Mouse (Mus musculus) kidney, embryonic 14.5 days (tissue): ENCODE measurements around the gene Auh. TPM values are rescaled to one million over a fixed set of nuclear protein-coding genes. Genes with fewer than 3 reads are reported as not detected.

Source experiments
- ATAC-seq: fragments of 200-750 bp; cut with Nextera tagmentation; 2 replicates; pipeline ENCODE4 v1.8.0; 2017; ENCODE audit warnings: moderate number of reproducible peaks, mild to moderate bottlenecking, moderate TSS enrichment, moderate library complexity; ENCODE audit not compliant: low FRiP score, low TSS enrichment
- H3K27ac ChIP-seq: fragments of 300-500 bp; sonication (generic); 2 replicates; pipeline ENCODE4 v1.5.1; 2014; ENCODE audit warnings: low read depth, mild to moderate bottlenecking, low read length, moderate library complexity, mixed read lengths
- H3K27me3 ChIP-seq: fragments of 300-500 bp; sonication (generic); 2 replicates; pipeline ENCODE4 v1.6.1; 2014; ENCODE audit warnings: mild to moderate bottlenecking, low read length; ENCODE audit not compliant: control insufficient read depth, insufficient read depth
- H3K36me3 ChIP-seq: fragments of 300-500 bp; sonication (generic); 2 replicates; pipeline ENCODE4 v1.6.1; 2014; ENCODE audit warnings: low read length, mixed read lengths; ENCODE audit not compliant: control insufficient read depth, insufficient read depth
- H3K4me1 ChIP-seq: fragments of 300-500 bp; sonication (generic); 2 replicates; pipeline ENCODE4 v1.6.1; 2014; ENCODE audit warnings: low read length, mixed read lengths; ENCODE audit not compliant: control insufficient read depth, insufficient read depth
- H3K4me2 ChIP-seq: fragments of 300-500 bp; sonication (generic); replicated peaks from 2 replicates; pipeline ENCODE4 v1.6.1; 2014; ENCODE audit warnings: low read depth, mild to moderate bottlenecking, low read length
- H3K4me3 ChIP-seq: fragments of 300-500 bp; sonication (generic); 2 replicates; pipeline ENCODE4 v1.5.1; 2014; ENCODE audit warnings: mild to moderate bottlenecking, low read length
- H3K9ac ChIP-seq: fragments of 300-500 bp; sonication (generic); 2 replicates; pipeline ENCODE4 v1.6.1; 2014; ENCODE audit warnings: low read depth, mild to moderate bottlenecking, low read length, moderate library complexity
- H3K9me3 ChIP-seq: fragments of 300-500 bp; sonication (generic); 2 replicates; pipeline ENCODE4 v1.6.1; 2016; ENCODE audit warnings: low read length; ENCODE audit not compliant: control insufficient read depth
- WGBS: fragments of 180-500 bp; shearing (Covaris S2); extraction: QIAGEN DNeasy Blood & Tissue Kit; methylation state at CpG from one replicate; pipeline ENCODE4 v1.1.7; 2014; 5-methylcytosine and 5-hydroxymethylcytosine counted together
- polyA plus RNA-seq: library from polyadenylated mRNA; unstranded; fragments of >200 nt; fragmentation: Nextera tagmentation; extraction: Ambion mirVana; gene quantifications from 2 replicates; pipeline ENCODE4 v1.2.1, GENCODE M21; 2014

The Auh gene
- polyA plus RNA-seq, 1 experiment from 2014 or later, result 44.7 TPM

DNA sequence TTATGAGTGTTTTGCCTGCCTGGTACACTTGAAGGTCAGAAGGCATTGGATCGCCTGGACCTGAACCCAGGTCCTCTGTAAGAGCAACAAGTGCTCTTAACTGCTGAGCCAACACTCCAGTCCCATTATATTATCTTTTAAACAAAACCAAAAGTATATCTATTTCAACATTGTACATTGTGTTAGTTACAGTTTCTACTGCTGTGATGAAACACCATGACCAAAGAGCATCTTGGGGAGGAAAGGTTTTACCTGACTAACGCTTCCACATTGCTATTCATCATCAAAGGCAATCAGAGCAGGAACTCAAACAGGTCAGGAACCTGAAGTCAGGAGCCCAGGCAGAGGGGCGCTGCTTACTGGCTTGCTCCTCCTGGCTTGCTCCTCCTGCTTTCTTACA, 43.1 kb upstream of the Auh start:
- no peak for ATAC-seq
- WGBS, result 92% methylated on average over 3 of the region's 3 CpGs
- H3K27me3 ChIP-seq, result no peaks in the 10 kb centered on the region

DNA sequence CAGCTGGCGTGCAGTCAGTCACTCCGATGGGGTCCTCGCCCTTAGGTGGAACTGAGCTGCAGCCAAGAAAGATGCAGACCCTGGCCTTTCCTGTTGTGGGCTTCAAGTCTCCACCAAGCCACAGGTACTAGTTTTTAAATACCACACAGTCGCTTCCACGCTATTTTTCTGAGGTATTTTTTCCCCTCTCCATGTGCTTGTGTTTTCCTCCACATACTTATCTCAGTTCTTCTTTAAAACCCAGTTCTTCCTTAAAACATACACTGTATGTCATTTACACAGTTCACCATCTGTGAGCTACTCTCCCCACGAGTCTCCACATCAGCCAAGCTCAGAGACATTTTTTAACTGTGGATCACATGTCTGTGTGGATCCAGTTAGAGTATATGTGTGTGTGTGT, 41.4 kb upstream of the Auh start:
- no peak for ATAC-seq
- WGBS, result 83% methylated on average over 6 of the region's 6 CpGs
- H3K9me3 ChIP-seq, result no peaks in the 10 kb centered on the region

More for the DNA sequence above, 43.1 kb upstream of the Auh start:
- peaks cover 8% of the 10 kb centered on the region for H3K36me3 ChIP-seq
- no peak overlapping the region for H3K9ac ChIP-seq
- no peaks in the 10 kb centered on the region for H3K9me3 ChIP-seq
- H3K4me1 ChIP-seq, result peaks cover 14% of the 10 kb centered on the region
- H3K27ac ChIP-seq, result no peak overlapping the region
- no peak overlapping the region for H3K4me2 ChIP-seq
- H3K4me3 ChIP-seq, result no peak overlapping the region

GRCm38 (mm10) chr13:52962922-52963321, 33.4 kb upstream of the Auh start:
- Histone ChIP-seq H3K27ac (no peak overlapping the region), H3K4me2 (no peak overlapping the region), H3K4me3 (no peak overlapping the region), H3K9me3 (no peaks in the 10 kb centered on the region), H3K4me1 (no peaks in the 10 kb centered on the region), H3K36me3 (peaks cover 21% of the 10 kb centered on the region), H3K9ac (no peak overlapping the region), H3K27me3 (no peaks in the 10 kb centered on the region)
- WGBS, result 91% methylated on average over 4 of the region's 4 CpGs
- ATAC-seq, result no peak

More for the DNA sequence above, 41.4 kb upstream of the Auh start:
- Histone ChIP-seq H3K27me3 (no peaks in the 10 kb centered on the region), H3K9ac (no peak overlapping the region), H3K36me3 (peaks cover 21% of the 10 kb centered on the region), H3K4me2 (no peak overlapping the region), H3K4me1 (peaks cover 6% of the 10 kb centered on the region), H3K27ac (no peak overlapping the region), H3K4me3 (no peak overlapping the region)

DNA sequence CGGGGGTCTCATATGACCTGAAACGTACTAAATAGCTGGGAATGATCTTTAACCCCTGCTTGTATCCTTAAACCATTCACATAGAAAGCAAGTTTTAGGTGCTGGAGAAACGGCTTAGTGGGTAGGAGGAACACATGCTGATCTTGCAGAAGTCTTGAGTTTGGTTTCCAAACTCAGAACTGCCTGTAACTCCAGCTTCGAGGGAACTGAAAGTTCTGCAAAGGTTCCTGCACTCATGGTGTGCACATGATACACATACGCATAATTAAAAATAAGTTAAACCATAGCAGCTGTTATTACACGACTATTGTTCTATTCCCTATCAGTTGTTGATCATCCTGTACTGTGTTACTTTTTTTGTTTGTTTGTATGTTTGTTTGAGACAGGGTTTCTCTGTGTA, 32.9 kb upstream of the Auh start:
- H3K36me3 ChIP-seq, result peaks cover 15% of the 10 kb centered on the region
- no peak overlapping the region for H3K27ac ChIP-seq
- no peak overlapping the region for H3K4me2 ChIP-seq
- no peaks in the 10 kb centered on the region for H3K9me3 ChIP-seq
- H3K4me3 ChIP-seq, result no peak overlapping the region
- no peak overlapping the region for H3K9ac ChIP-seq
- ATAC-seq, result no peak
- WGBS, result 84% methylated on average over 6 of the region's 6 CpGs
- no peaks in the 10 kb centered on the region for H3K4me1 ChIP-seq
- H3K27me3 ChIP-seq, result no peaks in the 10 kb centered on the region

DNA sequence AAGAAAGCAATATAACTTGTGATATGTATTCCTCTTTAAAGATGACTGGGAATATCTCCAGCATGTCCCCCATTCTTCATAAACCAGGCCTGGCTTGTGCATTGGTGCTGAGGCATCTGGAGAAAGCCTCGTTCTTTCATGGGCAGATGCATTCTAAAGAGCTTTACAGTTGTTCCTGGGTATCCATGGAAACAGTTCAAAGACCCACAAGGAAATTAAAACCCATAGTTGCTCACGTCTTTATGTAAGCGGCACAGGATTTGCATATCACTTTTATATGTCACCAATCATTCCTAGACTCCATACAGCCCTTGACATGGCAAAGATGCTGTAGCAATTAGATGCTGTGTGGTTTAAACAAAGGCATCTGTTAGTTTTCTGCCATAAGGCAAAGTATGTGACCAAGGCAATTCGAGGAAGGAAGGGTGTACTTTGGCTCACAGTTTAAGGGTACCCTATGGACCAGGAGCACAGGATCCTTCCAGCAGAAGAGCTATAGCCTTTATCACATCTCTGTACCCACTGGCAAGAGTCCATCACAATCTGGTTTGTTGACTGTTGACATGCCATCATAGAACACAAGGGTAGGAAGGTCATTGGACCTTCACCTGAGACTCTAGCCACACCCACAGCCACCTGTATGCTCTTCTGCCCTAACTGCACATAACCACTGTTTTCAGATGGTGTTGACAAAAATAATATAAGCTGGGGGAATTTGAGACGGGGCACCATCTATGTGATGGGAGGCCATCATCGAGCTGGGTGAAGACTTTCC, 24.5 kb upstream of the Auh start:
- peaks cover 2% of the 10 kb centered on the region; the same call in 1 of the 2 replicates for H3K9me3 ChIP-seq
- 91% methylated on average over 6 of the region's 6 CpGs for WGBS
- no peak overlapping the region for H3K27ac ChIP-seq
- H3K27me3 ChIP-seq, result no peaks in the 10 kb centered on the region
- H3K4me3 ChIP-seq, result no peak overlapping the region
- ATAC-seq, result no peak
- no peaks in the 10 kb centered on the region for H3K4me1 ChIP-seq
- no peaks in the 10 kb centered on the region for H3K36me3 ChIP-seq
- no peak overlapping the region for H3K9ac ChIP-seq
- no peak overlapping the region for H3K4me2 ChIP-seq

GRCm38 (mm10) chr13:52949211-52949610, 19.7 kb upstream of the Auh start:
- Histone ChIP-seq H3K9ac (no peak overlapping the region), H3K9me3 (peaks cover 2% of the 10 kb centered on the region; the same call in 1 of the 2 replicates), H3K27me3 (no peaks in the 10 kb centered on the region), H3K4me3 (no peak overlapping the region), H3K27ac (no peak overlapping the region), H3K4me2 (no peak overlapping the region), H3K36me3 (no peaks in the 10 kb centered on the region), H3K4me1 (no peaks in the 10 kb centered on the region)
- 82% methylated on average over 3 of the region's 3 CpGs for WGBS
- ATAC-seq, result no peak

DNA sequence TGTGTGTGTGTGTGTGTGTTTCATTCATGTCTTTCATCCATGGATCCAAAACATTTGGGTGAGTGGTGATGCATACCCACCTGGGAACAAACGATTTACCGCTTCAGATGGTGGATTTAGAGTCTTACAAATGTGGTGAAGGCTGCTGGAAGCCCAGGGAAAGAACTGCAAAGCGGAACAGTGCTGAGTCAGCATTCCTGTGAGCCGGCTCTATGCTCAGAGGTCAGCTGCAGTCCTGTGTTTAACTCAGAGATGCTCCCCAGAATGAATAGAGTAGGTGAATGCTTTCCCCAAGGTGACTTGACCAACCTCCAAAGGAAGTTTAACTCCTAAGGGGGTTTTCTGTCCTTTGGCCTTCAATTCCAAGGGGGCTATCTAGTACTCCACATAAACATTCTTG, 18.1 kb upstream of the Auh start:
- WGBS, result 77% methylated on average over 4 of the region's 4 CpGs
- no peaks in the 10 kb centered on the region for H3K4me1 ChIP-seq
- no peak for ATAC-seq
- H3K27ac ChIP-seq, result no peak overlapping the region
- H3K4me3 ChIP-seq, result no peak overlapping the region
- no peaks in the 10 kb centered on the region for H3K27me3 ChIP-seq
- peaks cover under 1% of the 10 kb centered on the region; the same call in 1 of the 2 replicates for H3K9me3 ChIP-seq
- no peaks in the 10 kb centered on the region for H3K36me3 ChIP-seq
- no peak overlapping the region for H3K4me2 ChIP-seq
- H3K9ac ChIP-seq, result no peak overlapping the region

- ATAC-seq, result no peak
- H3K4me2 ChIP-seq, result no peak overlapping the region
- no peak overlapping the region for H3K9ac ChIP-seq
Measured at GRCm38 (mm10) chr13:52945769-52946168, 16.3 kb upstream of the Auh start.

GRCm38 (mm10) chr13:52944116-52944515, 14.6 kb upstream of the Auh start:
- Histone ChIP-seq H3K27ac (no peak overlapping the region), H3K4me2 (no peak overlapping the region), H3K9ac (no peak overlapping the region), H3K4me3 (no peak overlapping the region), H3K9me3 (no peaks in the 10 kb centered on the region), H3K36me3 (no peaks in the 10 kb centered on the region), H3K27me3 (no peaks in the 10 kb centered on the region), H3K4me1 (no peaks in the 10 kb centered on the region)
- WGBS, result 75% methylated on average over 4 of the region's 4 CpGs
- ATAC-seq, result no peak

More at GRCm38 (mm10) chr13:52945769-52946168, 16.3 kb upstream of the Auh start:
- no peaks in the 10 kb centered on the region for H3K9me3 ChIP-seq
- H3K36me3 ChIP-seq, result no peaks in the 10 kb centered on the region
- 85% methylated on average over 9 of the region's 9 CpGs for WGBS
- no peak overlapping the region for H3K4me3 ChIP-seq
- H3K4me1 ChIP-seq, result no peaks in the 10 kb centered on the region
- no peak overlapping the region for H3K27ac ChIP-seq
- H3K27me3 ChIP-seq, result no peaks in the 10 kb centered on the region
